Mouse (Mus musculus): ENCODE data around the gene Gar1.

DNA sequence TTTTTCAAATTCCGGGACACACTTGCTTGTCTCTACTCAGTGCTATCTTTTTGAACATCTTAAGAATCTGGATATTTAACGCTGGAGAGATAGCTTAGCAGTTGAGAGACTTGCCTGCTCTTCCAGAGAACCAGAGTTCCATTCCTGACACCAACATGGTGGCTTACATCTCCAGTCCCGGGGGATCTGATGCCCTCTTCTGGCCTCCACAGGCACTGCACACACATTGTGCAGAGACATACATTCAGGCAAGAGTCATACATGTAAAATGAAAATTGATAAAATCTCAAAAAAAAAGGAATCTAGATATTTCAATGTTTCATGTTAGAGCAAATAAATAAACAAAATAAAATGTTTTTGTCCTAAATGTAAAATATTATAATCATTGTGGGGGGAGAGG, 48.5 kb downstream of the Gar1 start:
- no peak for TF ChIP-seq POLR2A (IDR thresholded peaks at IDR 0.05; ENCODE audit: borderline replicate concordance, extremely low read depth, low read depth, low read length)
- no peak for TF ChIP-seq CTCF (IDR thresholded peaks at IDR 0.05; ENCODE audit: insufficient read depth, low read length)

All from lung, adult 2 months (tissue).